Mouse (Mus musculus): ENCODE measurements around the gene Bpifb9a. TPM values are rescaled to one million over a fixed set of nuclear protein-coding genes. Genes with fewer than 3 reads are reported as not detected.
"Not testable (repeated sequence)": the region's sequence is repeated elsewhere in the genome, so short reads cannot be mapped to it uniquely, and the experiment has no call there.

Bpifb9a gene
- polyA plus RNA-seq, 1 experiment from 2014 or later, result 0.29 TPM

- not testable (repeated sequence) for ATAC-seq (ENCODE audit: insufficient number of reproducible peaks, low FRiP score); H3K4me2 ChIP-seq; H3K27ac ChIP-seq (ENCODE audit: poor library complexity, severe bottlenecking); H3K36me3 ChIP-seq; H3K27me3 ChIP-seq (replicated peaks); H3K9ac ChIP-seq; H3K4me3 ChIP-seq; H3K4me1 ChIP-seq (replicated peaks); H3K9me3 ChIP-seq (replicated peaks)
- WGBS, result 70% methylated on average over 4 of the region's 4 CpGs
Observed at GRCm38 (mm10) chr2:154306927-154307326, 49.3 kb downstream of the Bpifb9a start, which contains the start of gene Bpifb9b. TSS of gene Bpifb9b (plus strand) at chr2:154307227.

GRCm38 (mm10) chr2:154313771-154314170, 56.1 kb downstream of the Bpifb9a start:
- ATAC-seq (ENCODE audit: insufficient number of reproducible peaks, low FRiP score), result not testable (repeated sequence)

More at GRCm38 (mm10) chr2:154313771-154314170, 56.1 kb downstream of the Bpifb9a start:
- H3K4me3 ChIP-seq; H3K9me3 ChIP-seq (replicated peaks); H3K4me2 ChIP-seq; H3K9ac ChIP-seq; H3K36me3 ChIP-seq; H3K27me3 ChIP-seq (replicated peaks); H3K4me1 ChIP-seq (replicated peaks); H3K27ac ChIP-seq (ENCODE audit: poor library complexity, severe bottlenecking): not testable (repeated sequence)
- WGBS, result 66% methylated on average over 5 of the region's 5 CpGs

Other genes with a start within 250 kb of the Bpifb9a start
- gene Bpifa2, start 249.6 kb upstream of the Bpifb9a start, polyA plus RNA-seq (2016; fragmentation: Nextera tagmentation; extraction: Ambion mirVana), result not detected in 2 replicates
- gene Bpifa3, start 127.5 kb upstream of the Bpifb9a start, polyA plus RNA-seq (2016; fragmentation: Nextera tagmentation; extraction: Ambion mirVana), result not detected in 2 replicates
- gene Bpifa1, start 115.0 kb upstream of the Bpifb9a start, polyA plus RNA-seq (2016; fragmentation: Nextera tagmentation; extraction: Ambion mirVana), result not detected in 2 replicates
- not detected in 2 replicates for gene Bpifa5, start 95.2 kb upstream of the Bpifb9a start, polyA plus RNA-seq (2016; fragmentation: Nextera tagmentation; extraction: Ambion mirVana)
- 0.12 and 0.14 TPM in 2 replicates for gene Bpifb1, start 67.0 kb upstream of the Bpifb9a start, polyA plus RNA-seq (2016; fragmentation: Nextera tagmentation; extraction: Ambion mirVana)
- gene Bpifb5, start 34.1 kb upstream of the Bpifb9a start, polyA plus RNA-seq (2016; fragmentation: Nextera tagmentation; extraction: Ambion mirVana), result 0.14 and 0.33 TPM in 2 replicates
- not detected in 2 replicates for gene Bpifb9b, start 49.4 kb downstream of the Bpifb9a start, polyA plus RNA-seq (2016; fragmentation: Nextera tagmentation; extraction: Ambion mirVana)
- 13.6 and 15.4 TPM in 2 replicates for gene Cdk5rap1, start 115.2 kb downstream of the Bpifb9a start, polyA plus RNA-seq (2016; fragmentation: Nextera tagmentation; extraction: Ambion mirVana)
- 49.9 and 51.6 TPM in 2 replicates for gene Snta1, start 150.2 kb downstream of the Bpifb9a start, polyA plus RNA-seq (2016; fragmentation: Nextera tagmentation; extraction: Ambion mirVana)
- 37.6 and 38.8 TPM in 2 replicates for gene Cbfa2t2, start 178.6 kb downstream of the Bpifb9a start, polyA plus RNA-seq (2016; fragmentation: Nextera tagmentation; extraction: Ambion mirVana)